Mouse (Mus musculus): ENCODE data around the gene Pold2. TPM values are rescaled to one million over a fixed set of nuclear protein-coding genes. Genes with fewer than 3 reads are reported as not detected.
A peak's percentile ranks its signal among the peaks of the same experiment; 100 is the strongest.

The Pold2 gene
- total RNA-seq, 2 experiments from 2014 or later, result 52.0 to 63.9 TPM

GRCm38 (mm10) chr11:5828509-5829191 lies 49.4 kb downstream of the Pold2 start:
- ATAC-seq (replicated peaks; ENCODE audit: poor library complexity), result peak; percentile 15; the same call in 1 of the 2 replicates

- ATAC-seq (replicated peaks; ENCODE audit: poor library complexity), result no peak
Measured at GRCm38 (mm10) chr11:5827931-5828330, 50.2 kb downstream of the Pold2 start.

GRCm38 (mm10) chr11:5825432-5825831 lies 52.7 kb downstream of the Pold2 start:
- ATAC-seq (replicated peaks; ENCODE audit: poor library complexity), result no peak

Other genes with a start within 250 kb of the Pold2 start
- 85.7 and 101 TPM in 2 replicates for gene Mrps24, start 162.6 kb downstream of the Pold2 start, total RNA-seq (2015)
- 42.5 and 58.5 TPM in 2 replicates for gene Mrps24, start 162.6 kb downstream of the Pold2 start, total RNA-seq (2017)
- gene Urgcp, start 115.9 kb downstream of the Pold2 start, total RNA-seq (2015), result 4.1 and 4.5 TPM in 2 replicates
- 7.0 and 7.1 TPM in 2 replicates for gene Urgcp, start 115.9 kb downstream of the Pold2 start, total RNA-seq (2017)
- gene Dbnl, start 89.8 kb downstream of the Pold2 start, total RNA-seq (2015), result 43.9 and 44.5 TPM in 2 replicates
- 85.9 and 92.9 TPM in 2 replicates for gene Dbnl, start 89.8 kb downstream of the Pold2 start, total RNA-seq (2017)
- not detected in 2 replicates for gene Pgam2, start 74.6 kb downstream of the Pold2 start, total RNA-seq (2015)
- gene Pgam2, start 74.6 kb downstream of the Pold2 start, total RNA-seq (2017), result not detected in 2 replicates
- 2.1 and 3.3 TPM in 2 replicates for gene Polm, start 40.3 kb downstream of the Pold2 start, total RNA-seq (2015)
- gene Polm, start 40.3 kb downstream of the Pold2 start, total RNA-seq (2017), result 1.3 and 1.4 TPM in 2 replicates
- not detected in 2 replicates for gene Aebp1, start 16.3 kb downstream of the Pold2 start, total RNA-seq (2015)
- gene Aebp1, start 16.3 kb downstream of the Pold2 start, total RNA-seq (2017), result not detected in 2 replicates
- not detected in 2 replicates for gene Myl7, start 20.5 kb upstream of the Pold2 start, total RNA-seq (2015)
- not detected in 2 replicates for gene Myl7, start 20.5 kb upstream of the Pold2 start, total RNA-seq (2017)
- not detected in 2 replicates for gene Gck, start 71.8 kb upstream of the Pold2 start, total RNA-seq (2015)
- gene Gck, start 71.8 kb upstream of the Pold2 start, total RNA-seq (2017), result not detected in 2 replicates
- 17.4 and 18.2 TPM in 2 replicates for gene Ykt6, start 77.4 kb upstream of the Pold2 start, total RNA-seq (2015)
- 44.4 and 48.7 TPM in 2 replicates for gene Ykt6, start 77.4 kb upstream of the Pold2 start, total RNA-seq (2017)
- gene Camk2b, start 188.1 kb upstream of the Pold2 start, total RNA-seq (2015), result 1.2 and 1.8 TPM in 2 replicates
- 0.83 and 1.7 TPM in 2 replicates for gene Camk2b, start 188.1 kb upstream of the Pold2 start, total RNA-seq (2017)

Data from megakaryocyte progenitor cell, adult 5-6 weeks (primary cell).